Mouse (Mus musculus): ENCODE data around the gene Sycp2.

DNA sequence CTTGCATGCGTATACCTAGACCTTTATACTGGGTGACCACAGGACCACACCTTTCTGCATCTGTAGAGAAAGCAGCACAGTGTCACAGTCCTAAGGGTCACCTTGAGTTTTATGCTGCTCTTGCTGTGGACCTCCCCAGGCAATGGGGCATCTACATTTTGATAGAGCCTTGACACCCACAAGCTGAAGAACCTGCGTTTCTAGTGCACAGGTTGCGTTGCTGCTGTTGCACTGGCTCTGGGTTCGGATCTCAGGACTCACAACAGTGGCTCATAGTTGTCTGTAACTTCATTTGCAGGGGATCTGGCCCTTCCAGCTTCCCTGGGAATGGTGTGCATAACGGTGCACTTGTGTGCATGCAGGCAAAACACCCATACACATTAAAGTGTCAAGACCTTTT lies 19.7 kb upstream of the Sycp2 start:
- TF ChIP-seq CTCF (IDR thresholded peaks at IDR 0.05) (no peak), EP300 (IDR thresholded peaks at IDR 0.05) (no peak)
